Mouse (Mus musculus) embryonic fibroblast, embryonic 13.5 days (primary cell): ENCODE results near the gene Cyp4a30b.

Experiments used
- CTCF ChIP-seq: IDR thresholded peaks from 2 replicates; pipeline ENCODE4 v1.5.1; 2011; ENCODE audit warnings: mild to moderate bottlenecking, control low read depth, low read length, moderate library complexity, borderline replicate concordance; ENCODE audit not compliant: insufficient read depth
- POLR2A ChIP-seq: IDR thresholded peaks from 2 replicates; pipeline ENCODE4 v1.6.1; 2011; ENCODE audit warnings: low read depth, mild to moderate bottlenecking, control low read depth, low read length, moderate library complexity

GRCm38 (mm10) chr4:115481006-115481652, 28.7 kb downstream of the Cyp4a30b start:
- TF ChIP-seq CTCF = no peak
- no peak for TF ChIP-seq POLR2A
